Mouse (Mus musculus) erythroblast, embryonic 14.5 days (primary cell): Measurements from ENCODE around the gene Mymk.

ENCODE experiments used
- GATA1 ChIP-seq: IDR thresholded peaks from 2 replicates; pipeline ENCODE4 v1.6.1; 2012; ENCODE audit warnings: low read length, inconsistent platforms, mixed read lengths
- TAL1 ChIP-seq: IDR thresholded peaks from 3 replicates; pipeline ENCODE4 v1.6.1; 2012; ENCODE audit warnings: low read length, inconsistent platforms, mixed read lengths

GRCm38 (mm10) chr2:27085801-27086200, 13.8 kb upstream of the Mymk start:
- TF ChIP-seq GATA1 (no peak), TAL1 (no peak)
